Mouse (Mus musculus): Measurements from ENCODE around the gene Lsm6.

DNA sequence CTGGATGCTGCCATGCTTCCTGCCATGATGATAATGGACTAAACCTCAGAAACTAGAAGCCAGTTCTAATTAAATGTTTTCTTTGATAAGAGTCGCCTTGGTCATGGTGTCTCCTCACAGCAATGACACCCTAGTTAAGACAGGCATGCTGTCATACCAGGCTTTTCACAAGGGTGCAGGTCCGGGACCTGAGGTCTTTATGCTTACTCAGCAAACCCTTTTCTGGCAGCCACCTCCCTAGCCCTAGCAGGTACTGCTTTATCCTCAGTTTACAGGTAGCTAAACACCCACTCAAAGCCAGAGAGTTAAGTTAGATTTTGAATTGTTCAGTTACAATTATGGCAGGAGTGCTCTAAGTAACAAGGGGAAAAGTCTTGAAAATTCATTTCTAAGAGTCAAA lies 6.2 kb downstream of the Lsm6 start:
- TF ChIP-seq POLR2A (IDR thresholded peaks at IDR 0.05; ENCODE audit: borderline replicate concordance, low read depth, low read length) (no peak), CTCF (IDR thresholded peaks at IDR 0.05; ENCODE audit: low read depth, low read length) (no peak)
